Mouse (Mus musculus) lung, adult 2 months (tissue): ENCODE measurements around the gene Zbtb45. TPM values are rescaled to one million over a fixed set of nuclear protein-coding genes. Genes with fewer than 3 reads are reported as not detected.

Source experiments
- DNase-seq: peaks from one replicate; pipeline ENCODE4 v3.0.0; 2022
- H3K4me1 ChIP-seq: fragments of 200-500 bp; 2 replicates; pipeline ENCODE4 v1.6.1; 2011; ENCODE audit warnings: low read length; ENCODE audit not compliant: control insufficient read depth, insufficient read depth
- H3K4me3 ChIP-seq: fragments of 200-500 bp; replicated peaks from 2 replicates; pipeline ENCODE3; 2011; ENCODE audit warnings: low read depth, mild to moderate bottlenecking, control low read depth, low read length; ENCODE audit errors: extremely low read depth
- CTCF ChIP-seq: fragments of 200-500 bp; IDR thresholded peaks from 2 replicates; pipeline ENCODE4 v1.5.1; 2011; ENCODE audit warnings: mild to moderate bottlenecking, low read length, control low read depth; ENCODE audit not compliant: insufficient read depth
- POLR2A ChIP-seq: fragments of 200-500 bp; IDR thresholded peaks from 2 replicates; pipeline ENCODE4 v1.6.1; 2011; ENCODE audit warnings: low read depth, mild to moderate bottlenecking, control low read depth, low read length, borderline replicate concordance; ENCODE audit errors: extremely low read depth
- WGBS: fragments of 180-500 bp; shearing (Covaris S2); methylation state at CpG from one replicate; pipeline ENCODE4 v1.1.7; 2018; 5-methylcytosine and 5-hydroxymethylcytosine counted together
- polyA plus RNA-seq: library from polyadenylated mRNA; depleted of rRNA; stranded (reverse); fragments of >200 nt; gene quantifications from 2 replicates; pipeline ENCODE4 v1.2.3, GENCODE M21; 2012

Gene Zbtb45
- polyA plus RNA-seq, 1 experiment = 23.5 TPM

DNA sequence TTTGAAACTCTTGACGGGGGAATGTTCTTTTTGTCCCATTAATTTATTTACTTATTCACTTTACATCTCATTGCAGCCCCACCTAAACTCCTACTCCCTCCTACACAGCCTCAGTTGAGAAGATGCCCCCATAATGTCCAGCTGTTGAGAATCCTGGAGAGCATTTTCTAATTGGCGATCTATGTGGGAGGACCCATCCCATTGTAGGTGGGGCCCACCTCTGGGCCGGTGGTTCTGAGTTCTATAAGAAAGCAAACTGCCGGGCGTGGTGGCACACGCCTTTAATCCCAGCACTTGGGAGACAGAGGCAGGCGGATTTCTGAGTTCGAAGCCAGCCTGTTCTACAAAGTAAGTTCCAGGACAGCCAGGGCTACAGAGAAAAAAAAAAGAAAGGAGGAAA is 22.9 kb downstream of the Zbtb45 start:
- Histone ChIP-seq H3K4me3 (no peak overlapping the region), H3K4me1 (no peaks in the 10 kb centered on the region)
- TF ChIP-seq CTCF = no peak
- no peak for TF ChIP-seq POLR2A
- WGBS = 78% methylated on average over 8 of the region's 8 CpGs
- no peak for DNase-seq

DNA sequence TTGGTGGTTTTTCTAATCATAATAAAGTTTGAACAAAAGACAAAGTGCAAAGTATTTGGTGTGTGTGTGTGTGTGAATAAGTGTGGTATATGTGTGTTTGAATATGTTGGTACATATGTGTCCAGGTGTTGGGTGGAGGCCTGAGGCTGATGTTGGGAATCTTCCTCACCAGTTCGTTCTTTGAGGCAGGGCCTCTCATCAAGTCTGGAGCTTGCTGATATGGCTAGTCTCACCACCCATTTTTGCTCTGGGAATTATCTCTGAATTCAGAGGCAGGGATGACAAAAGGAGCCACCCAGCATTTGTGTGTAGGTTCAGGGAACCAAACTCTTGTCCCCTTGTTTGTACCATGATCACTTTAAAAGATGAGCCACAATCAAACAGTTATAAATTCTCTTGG is 24.1 kb downstream of the Zbtb45 start:
- no peak for TF ChIP-seq POLR2A
- no peak for TF ChIP-seq CTCF
- Histone ChIP-seq H3K4me3 (no peak overlapping the region), H3K4me1 (no peaks in the 10 kb centered on the region)
- WGBS = 89% methylated on average over 1 of the region's 1 CpGs
- DNase-seq = no peak

- H3K4me3 ChIP-seq = no peak overlapping the region
- DNase-seq = no peak
- TF ChIP-seq CTCF = no peak
- no peak for TF ChIP-seq POLR2A
- 84% methylated on average over 7 of the region's 7 CpGs for WGBS
- H3K4me1 ChIP-seq = peaks cover 6% of the 10 kb centered on the region
These were observed 29.5 kb downstream of the Zbtb45 start for GRCm38 (mm10) chr7:12980291-12980690.

DNA sequence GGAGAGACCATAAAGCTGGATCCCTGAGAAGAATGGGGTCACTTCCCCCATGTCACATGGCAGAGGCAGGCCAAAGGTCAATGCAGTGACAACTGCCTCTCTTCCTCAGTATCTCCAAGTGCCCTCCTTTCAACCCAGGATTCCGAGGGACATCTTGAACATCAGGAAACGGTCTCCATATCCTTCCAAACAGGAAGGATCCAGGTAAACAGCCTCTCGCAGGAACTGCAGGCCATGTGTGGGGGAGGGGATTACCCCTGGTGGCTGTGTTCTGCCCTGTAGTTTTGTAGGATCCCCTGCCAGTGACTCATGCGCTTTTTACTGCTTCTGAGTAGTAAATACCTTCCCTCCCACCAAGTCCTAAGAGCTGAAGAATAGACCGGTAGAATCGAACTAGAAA is 30.1 kb downstream of the Zbtb45 start:
- WGBS = 53% methylated on average over 6 of the region's 6 CpGs
- no peak for TF ChIP-seq POLR2A
- no peak for TF ChIP-seq CTCF
- Histone ChIP-seq H3K4me1 (peaks cover 6% of the 10 kb centered on the region), H3K4me3 (no peak overlapping the region)
- no peak for DNase-seq

GRCm38 (mm10) chr7:12978931-12979722 is 30.7 kb downstream of the Zbtb45 start:
- H3K4me1 ChIP-seq = peaks cover 6% of the 10 kb centered on the region
- WGBS = 65% methylated on average over 18 of the region's 18 CpGs
- no peak overlapping the region for H3K4me3 ChIP-seq
- TF ChIP-seq POLR2A = no peak
- TF ChIP-seq CTCF = no peak
- DNase-seq = no peak

DNA sequence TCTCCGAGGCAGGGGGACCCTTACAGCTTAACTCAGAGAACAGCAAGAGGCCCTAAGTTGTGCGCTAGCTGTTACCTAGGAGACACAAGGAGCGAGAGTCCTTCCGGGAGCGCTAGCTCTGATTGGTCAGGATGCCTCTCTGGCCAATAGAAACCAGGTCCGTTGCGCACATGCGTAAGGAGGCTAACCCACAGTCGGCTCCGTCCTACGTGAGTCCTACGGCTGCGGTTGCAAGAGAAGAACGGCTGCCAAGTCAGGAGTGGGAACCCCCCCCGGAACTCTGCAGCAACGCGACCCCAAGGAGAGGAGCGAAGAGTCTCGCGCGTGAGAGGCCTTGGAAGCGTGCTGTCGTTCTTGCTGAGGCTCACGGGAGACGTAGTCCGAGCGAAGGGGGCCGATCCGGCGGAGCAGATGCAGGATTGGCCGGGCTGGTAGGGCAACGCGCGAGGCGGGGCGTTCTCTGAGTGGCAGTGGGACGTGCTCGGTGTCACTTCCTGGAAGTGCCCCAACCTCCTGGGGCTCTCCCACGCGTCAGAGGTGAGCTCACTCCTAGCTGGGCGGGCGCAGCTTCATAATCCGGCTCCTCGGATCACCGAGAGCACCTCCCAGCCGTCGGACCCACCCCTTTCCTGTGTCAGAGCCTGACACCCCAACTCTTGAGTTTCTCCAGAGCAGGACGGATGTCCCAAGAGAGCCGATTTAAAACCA is 32.0 kb downstream of the Zbtb45 start, which contains the start of gene Zfp446:
Gene Zfp446, plus strand, starts transcription at position 167 of the 708 bp plus-strand sequence.
- peak; percentile 98 for DNase-seq
- under 1% methylated on average over 49 of the region's 49 CpGs for WGBS
- TF ChIP-seq CTCF (no peak), POLR2A (peak; percentile 82)
- H3K4me3 ChIP-seq = peak within 1 kb of the TSS; percentile 87
- peaks cover 6% of the 10 kb centered on the region for H3K4me1 ChIP-seq

DNA sequence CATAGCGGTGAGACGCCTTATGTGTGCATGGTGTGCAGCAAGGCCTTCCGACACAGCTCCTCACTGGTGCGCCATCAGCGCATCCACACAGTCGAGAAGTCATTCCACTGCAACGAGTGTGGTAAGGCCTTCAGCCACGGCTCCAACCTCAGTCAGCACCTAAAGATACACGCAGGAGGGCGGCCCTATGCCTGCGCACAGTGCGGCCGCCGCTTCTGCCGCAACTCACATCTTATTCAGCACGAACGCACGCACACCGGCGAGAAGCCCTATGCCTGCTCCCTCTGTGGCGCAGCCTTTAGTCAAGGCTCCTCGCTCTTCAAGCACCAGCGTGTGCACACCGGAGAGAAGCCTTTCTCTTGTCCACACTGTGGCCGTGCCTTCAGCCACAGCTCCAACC is 38.9 kb downstream of the Zbtb45 start:
- no peak for TF ChIP-seq POLR2A
- TF ChIP-seq CTCF = no peak
- DNase-seq = no peak
- 95% methylated on average over 25 of the region's 25 CpGs for WGBS
- no peak overlapping the region for H3K4me3 ChIP-seq
- peaks cover 3% of the 10 kb centered on the region; the same call in 1 of the 2 replicates for H3K4me1 ChIP-seq

GRCm38 (mm10) chr7:12966104-12966845 is 43.6 kb downstream of the Zbtb45 start:
- WGBS = 1% methylated on average over 29 of the region's 29 CpGs
- Histone ChIP-seq H3K4me3 (peak overlapping the region; percentile 73), H3K4me1 (peaks cover 6% of the 10 kb centered on the region; the same call in 1 of the 2 replicates)
- peak; percentile 74 for DNase-seq
- TF ChIP-seq POLR2A = no peak
- no peak for TF ChIP-seq CTCF

DNA sequence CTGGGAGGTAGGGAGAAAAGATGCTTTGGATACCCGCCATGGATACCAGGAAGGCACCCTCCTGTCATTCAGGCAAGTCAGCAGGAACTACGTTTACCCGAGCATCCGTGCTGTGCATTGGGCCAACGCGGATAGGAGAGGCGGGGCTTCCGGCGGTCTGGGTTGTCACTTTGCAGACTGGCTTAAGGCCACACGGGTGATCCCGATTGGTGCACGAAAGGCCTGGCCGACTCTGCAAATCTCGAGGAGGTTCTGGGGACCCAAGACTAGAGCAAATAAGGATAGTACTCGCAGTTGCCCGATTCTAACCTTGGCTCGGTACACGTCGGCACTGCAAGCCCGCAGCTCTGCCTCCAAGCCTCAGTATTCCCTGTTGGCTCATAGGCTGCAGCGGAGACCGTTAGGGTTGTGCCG is 44.1 kb downstream of the Zbtb45 start, which contains the start of gene Zfp324:
Gene Zfp324, plus strand, starts transcription at position 161 of the 414 bp plus-strand sequence.
- peak within 1 kb of the TSS; percentile 73 for H3K4me3 ChIP-seq
- H3K4me1 ChIP-seq = peaks cover 6% of the 10 kb centered on the region; the same call in 1 of the 2 replicates
- peak; percentile 77 for TF ChIP-seq POLR2A
- no peak for TF ChIP-seq CTCF
- peak; percentile 88 for DNase-seq
- WGBS = under 1% methylated on average over 23 of the region's 23 CpGs
